Mouse (Mus musculus): Measurements from ENCODE around the gene Usp20.

DNA sequence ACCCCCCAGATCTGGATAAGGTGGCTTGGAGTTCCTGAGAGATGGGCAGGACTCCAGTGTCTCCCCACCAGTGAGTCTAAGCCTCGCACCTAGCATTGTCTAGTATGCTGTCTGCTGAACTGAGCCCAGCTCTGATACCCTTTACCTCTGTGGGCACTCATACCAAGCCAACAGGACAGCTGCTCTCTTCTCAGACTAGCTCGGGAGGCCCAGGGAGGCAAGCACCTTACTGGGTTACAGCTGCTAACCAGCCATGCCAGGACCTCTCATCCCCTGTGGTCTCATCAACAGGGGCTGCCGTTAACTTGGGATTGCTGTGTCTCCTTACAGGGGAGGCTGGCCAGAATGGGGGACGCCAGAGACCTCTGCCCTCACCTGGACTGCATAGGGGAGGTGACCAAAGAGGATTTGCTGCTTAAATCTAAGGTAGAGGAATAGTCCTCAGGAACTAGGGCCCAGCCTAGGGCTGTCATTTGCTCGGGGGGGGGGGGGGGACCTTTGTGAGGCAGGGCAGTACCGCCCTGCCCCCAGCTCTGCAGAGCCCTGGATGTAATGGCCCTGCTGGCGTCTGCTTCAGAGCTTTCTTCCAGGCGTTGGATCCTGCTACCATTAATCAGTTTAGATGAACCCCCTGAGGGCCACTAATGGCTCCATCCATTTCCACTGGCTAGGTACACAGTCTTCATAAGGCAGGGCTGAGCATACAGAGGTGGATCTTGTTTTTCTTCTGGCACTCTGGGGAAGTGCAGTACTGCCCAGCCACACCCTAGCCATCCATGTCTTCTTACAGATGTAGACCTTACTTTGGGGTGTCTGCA is 16.6 kb downstream of the Usp20 start:
- TF ChIP-seq CTCF (IDR thresholded peaks at IDR 0.05) (no peak), POLR2A (IDR thresholded peaks at IDR 0.05; ENCODE audit: insufficient read depth, low read depth, low read length) (no peak), EP300 (IDR thresholded peaks at IDR 0.05; ENCODE audit: insufficient read depth, low read depth, low read length) (no peak)
